12 mouse cellular contexts compared by ENCODE assay signal in genomic region chr7:110646611-110647407, GRCm38 (mm10). TPM values are rescaled to one million over a fixed set of nuclear protein-coding genes. Genes with fewer than 3 reads are reported as not detected.
"Had no signal": no experiment of that assay in that cellular context is flagged by ENCODE, and none has a peak within 500 bp of the region (broad histone marks: within the 10 kb centered on the region; RNA-seq: fewer than 3 reads in every experiment).

No protein-coding gene starts in this region.

- H3K27me3 ChIP-seq: limb, embryonic 13.5 days; liver, embryonic 13.5 days had no signal

- H3K27ac ChIP-seq: limb, embryonic 13.5 days; liver, embryonic 13.5 days; midbrain, embryonic 12.5 days; neural tube, embryonic 13.5 days had no signal

- H3K9me3 ChIP-seq: limb, embryonic 13.5 days; neural tube, embryonic 13.5 days had no signal

- H3K9ac ChIP-seq: limb, embryonic 13.5 days; liver, embryonic 13.5 days; midbrain, embryonic 12.5 days; neural tube, embryonic 13.5 days had no signal

- H3K36me3 ChIP-seq: limb, embryonic 13.5 days; liver, embryonic 13.5 days; midbrain, embryonic 12.5 days; neural tube, embryonic 13.5 days had no signal

- DNase-seq: kidney, adult 11 months; kidney, postnatal 14 days; left cerebral cortex, postnatal 4 days; liver, embryonic 13.5 days; lung, adult 18-20 months; spleen, adult 18-20 months; thymus, postnatal 4 days had no signal

- H3K4me2 ChIP-seq: limb, embryonic 13.5 days; liver, embryonic 13.5 days; midbrain, embryonic 12.5 days; neural tube, embryonic 13.5 days had no signal

- H3K4me1 ChIP-seq: midbrain, embryonic 12.5 days; neural tube, embryonic 13.5 days had no signal

- ATAC-seq: midbrain, embryonic 16.5 days had no signal

- H3K4me3 ChIP-seq: limb, embryonic 13.5 days; liver, embryonic 13.5 days; midbrain, embryonic 12.5 days; neural tube, embryonic 13.5 days had no signal

RNA-seq across cellular contexts. Expression of gene Adm, which starts 19.3 kb away (rescaled TPM):
- total RNA-seq: megakaryocyte-erythroid progenitor cell, adult 5-6 weeks had no signal
